In genomic region chr8:70758616-70759561, GRCm38 (mm10) we compare ENCODE assay signal across 9 mouse cellular contexts. TPM values are rescaled to one million over a fixed set of nuclear protein-coding genes. Genes with fewer than 3 reads are reported as not detected.
DNase-seq lines count a peak whose midpoint lies in the region; ATAC-seq and TF ChIP-seq lines count a peak whose summit lies in the region.
"Had no signal": no experiment of that assay in that cellular context is flagged by ENCODE, and none has a peak within 500 bp of the region (broad histone marks: within the 10 kb centered on the region; RNA-seq: fewer than 3 reads in every experiment).

No protein-coding gene starts in this region.

- H3K4me3 ChIP-seq in midbrain, embryonic 10.5 days = peak overlapping the region; percentile 80; the same call in 1 of the 2 replicates
- H3K4me3 ChIP-seq in midbrain, embryonic 16.5 days (ENCODE audit: low read depth, low read length) = no peak overlapping the region
- H3K4me3 ChIP-seq in kidney, embryonic 15.5 days (replicated peaks) = no peak overlapping the region
- H3K4me3 ChIP-seq in midbrain, postnatal 0 days (ENCODE audit: low read depth, low read length) = no peak overlapping the region

- DNase-seq in midbrain, embryonic 10.5 days (ENCODE audit: low spot score) = no peak
- peak; percentile 79 for DNase-seq in adrenal gland, adult 8-10 months
- peak; percentile 76 to 78 for DNase-seq in cerebellum, postnatal 14 days
- peak; percentile 73 for DNase-seq in midbrain, postnatal 0 days (ENCODE audit: low spot score)
- DNase-seq in B cell, adult 2 months = no peak

- ATAC-seq in midbrain, embryonic 16.5 days = no peak
- ATAC-seq in kidney, embryonic 15.5 days (replicated peaks; ENCODE audit: low FRiP score) = no peak
- no peak for ATAC-seq in midbrain, postnatal 0 days (ENCODE audit: low FRiP score)

- H3K36me3 ChIP-seq in midbrain, embryonic 10.5 days = peaks cover 24% of the 10 kb centered on the region
- peaks cover 18% of the 10 kb centered on the region for H3K36me3 ChIP-seq in midbrain, embryonic 16.5 days (ENCODE audit: control insufficient read depth, insufficient read depth, low read length)
- H3K36me3 ChIP-seq in kidney, embryonic 15.5 days = peaks cover 44% of the 10 kb centered on the region
- H3K36me3 ChIP-seq in midbrain, postnatal 0 days (ENCODE audit: insufficient read depth, low read length) = peaks cover 25% of the 10 kb centered on the region

- no peak overlapping the region for H3K27ac ChIP-seq in midbrain, embryonic 10.5 days (replicated peaks)
- no peak overlapping the region for H3K27ac ChIP-seq in midbrain, embryonic 16.5 days (ENCODE audit: low read length)
- peak overlapping the region; percentile 45; the same call in 1 of the 2 replicates for H3K27ac ChIP-seq in kidney, embryonic 15.5 days
- H3K27ac ChIP-seq in midbrain, postnatal 0 days (ENCODE audit: low read depth, low read length) = no peak overlapping the region

- no peak overlapping the region for H3K9ac ChIP-seq in midbrain, embryonic 16.5 days (ENCODE audit: low read depth, low read length)
- 0 out of 2 replicates have a peak overlapping the region, but pooled peaks have one; percentile 14 for H3K9ac ChIP-seq in kidney, embryonic 15.5 days
- no peak overlapping the region for H3K9ac ChIP-seq in midbrain, postnatal 0 days (replicated peaks; ENCODE audit: low read length, poor library complexity, severe bottlenecking)

- H3K9me3 ChIP-seq in midbrain, embryonic 10.5 days (replicated peaks) = no peaks in the 10 kb centered on the region
- H3K9me3 ChIP-seq in midbrain, embryonic 16.5 days (replicated peaks; ENCODE audit: control insufficient read depth, low read length, poor library complexity, severe bottlenecking) = no peaks in the 10 kb centered on the region
- no peaks in the 10 kb centered on the region for H3K9me3 ChIP-seq in kidney, embryonic 15.5 days (replicated peaks)
- H3K9me3 ChIP-seq in midbrain, postnatal 0 days (ENCODE audit: low read length) = no peaks in the 10 kb centered on the region

- peaks cover 24% of the 10 kb centered on the region for H3K27me3 ChIP-seq in midbrain, embryonic 10.5 days (ENCODE audit: low read depth, poor library complexity, severe bottlenecking)
- H3K27me3 ChIP-seq in midbrain, embryonic 16.5 days (ENCODE audit: control insufficient read depth, insufficient read depth, low read depth, low read length) = no peaks in the 10 kb centered on the region
- H3K27me3 ChIP-seq in kidney, embryonic 15.5 days = no peaks in the 10 kb centered on the region
- no peaks in the 10 kb centered on the region for H3K27me3 ChIP-seq in midbrain, postnatal 0 days (ENCODE audit: insufficient read depth, low read length)

- 74% methylated on average over 19 of the region's 19 CpGs for WGBS in midbrain, embryonic 10.5 days
- 68% methylated on average over 19 of the region's 19 CpGs for whole genome bisulfite sequencing in midbrain, embryonic 16.5 days
- WGBS in kidney, embryonic 15.5 days = 61% methylated on average over 19 of the region's 19 CpGs
- 66% methylated on average over 19 of the region's 19 CpGs for WGBS in midbrain, postnatal 0 days

- peaks cover 59% of the 10 kb centered on the region for H3K4me1 ChIP-seq in midbrain, embryonic 10.5 days
- H3K4me1 ChIP-seq in midbrain, embryonic 16.5 days (ENCODE audit: control insufficient read depth, insufficient read depth, low read length) = peaks cover 26% of the 10 kb centered on the region
- H3K4me1 ChIP-seq in kidney, embryonic 15.5 days = peaks cover 62% of the 10 kb centered on the region
- peaks cover 10% of the 10 kb centered on the region; the same call in 1 of the 2 replicates for H3K4me1 ChIP-seq in midbrain, postnatal 0 days (ENCODE audit: insufficient read depth, low read length)

- H3K4me2 ChIP-seq in midbrain, embryonic 16.5 days (ENCODE audit: low read length) = no peak overlapping the region
- H3K4me2 ChIP-seq in kidney, embryonic 15.5 days = peak overlapping the region; percentile 98; the same call in 1 of the 2 replicates
- H3K4me2 ChIP-seq in midbrain, postnatal 0 days (ENCODE audit: low read depth, low read length, poor library complexity, severe bottlenecking) = no peak overlapping the region

- no peak for TF ChIP-seq CTCF in midbrain, postnatal 0 days (IDR thresholded peaks at IDR 0.05)

RNA-seq across cellular contexts. Expression of gene Mpv17l2, which starts 1.9 kb away (rescaled TPM):
- polyA plus RNA-seq in midbrain, embryonic 10.5 days (2016; fragmentation: Nextera tagmentation; extraction: Ambion mirVana) = 31.7 and 34.6 TPM in 2 replicates
- polyA plus RNA-seq in midbrain, embryonic 16.5 days (2015; fragmentation: Nextera tagmentation; extraction: Ambion mirVana) = 34.8 and 35.7 TPM in 2 replicates
- 100 to 1,000 TPM; 106 to 166 (median 126) TPM for total RNA-seq in adrenal gland, adult 8-10 months (2022)
- 46.1 and 48.1 TPM in 2 replicates for polyA plus RNA-seq in kidney, embryonic 15.5 days (2015; fragmentation: Nextera tagmentation; extraction: Ambion mirVana)
- 27.8 and 29.2 TPM in 2 replicates for total RNA-seq in midbrain, postnatal 0 days (2014; rRNA removed)
- 43.7 and 45.8 TPM in 2 replicates for polyA plus RNA-seq in midbrain, postnatal 0 days (2015; fragmentation: Nextera tagmentation; extraction: Ambion mirVana)

RNA-seq across cellular contexts. Expression of gene Rab3a, which starts 4.4 kb away (rescaled TPM):
- polyA plus RNA-seq in midbrain, embryonic 10.5 days (2016; fragmentation: Nextera tagmentation; extraction: Ambion mirVana) = 17.2 and 40.7 TPM in 2 replicates
- 477 and 573 TPM in 2 replicates for polyA plus RNA-seq in midbrain, embryonic 16.5 days (2015; fragmentation: Nextera tagmentation; extraction: Ambion mirVana)
- total RNA-seq in adrenal gland, adult 8-10 months (2022) = 10 to 100 TPM; 59.6 to 90.1 (median 74.4) TPM
- polyA plus RNA-seq in kidney, embryonic 15.5 days (2015; fragmentation: Nextera tagmentation; extraction: Ambion mirVana) = 15.5 and 18.6 TPM in 2 replicates
- 649 and 670 TPM in 2 replicates for total RNA-seq in midbrain, postnatal 0 days (2014; rRNA removed)
- 726 and 813 TPM in 2 replicates for polyA plus RNA-seq in midbrain, postnatal 0 days (2015; fragmentation: Nextera tagmentation; extraction: Ambion mirVana)

RNA-seq across cellular contexts. Expression of gene Pik3r2, which starts 17.6 kb away (rescaled TPM):
- 66.2 and 66.6 TPM in 2 replicates for polyA plus RNA-seq in midbrain, embryonic 10.5 days (2016; fragmentation: Nextera tagmentation; extraction: Ambion mirVana)
- 107 and 112 TPM in 2 replicates for polyA plus RNA-seq in midbrain, embryonic 16.5 days (2015; fragmentation: Nextera tagmentation; extraction: Ambion mirVana)
- total RNA-seq in adrenal gland, adult 8-10 months (2022) = 10 to 100 TPM; 44.0 to 73.8 (median 57.9) TPM
- 58.0 and 66.9 TPM in 2 replicates for polyA plus RNA-seq in kidney, embryonic 15.5 days (2015; fragmentation: Nextera tagmentation; extraction: Ambion mirVana)
- total RNA-seq in midbrain, postnatal 0 days (2014; rRNA removed) = 141 and 159 TPM in 2 replicates
- 102 and 113 TPM in 2 replicates for polyA plus RNA-seq in midbrain, postnatal 0 days (2015; fragmentation: Nextera tagmentation; extraction: Ambion mirVana)

RNA-seq across cellular contexts. Expression of gene Pde4c, which starts 35.4 kb away (rescaled TPM):
- 0.72 and 0.78 TPM in 2 replicates for polyA plus RNA-seq in midbrain, embryonic 10.5 days (2016; fragmentation: Nextera tagmentation; extraction: Ambion mirVana)
- polyA plus RNA-seq in midbrain, embryonic 16.5 days (2015; fragmentation: Nextera tagmentation; extraction: Ambion mirVana) = 0.11 and 0.23 TPM in 2 replicates
- total RNA-seq in adrenal gland, adult 8-10 months (2022) = under 1 TPM; 0.26 to 0.86 (median 0.30) TPM
- polyA plus RNA-seq in kidney, embryonic 15.5 days (2015; fragmentation: Nextera tagmentation; extraction: Ambion mirVana) = 7.6 and 9.4 TPM in 2 replicates
- total RNA-seq in midbrain, postnatal 0 days (2014; rRNA removed) = 0.77 and 1.5 TPM in 2 replicates
- 0.21 and 0.39 TPM in 2 replicates for polyA plus RNA-seq in midbrain, postnatal 0 days (2015; fragmentation: Nextera tagmentation; extraction: Ambion mirVana)

RNA-seq across cellular contexts. Expression of gene Gm3336, which starts 40.5 kb away (rescaled TPM):
- polyA plus RNA-seq in midbrain, embryonic 10.5 days (2016; fragmentation: Nextera tagmentation; extraction: Ambion mirVana) = not detected in 2 replicates
- polyA plus RNA-seq in midbrain, embryonic 16.5 days (2015; fragmentation: Nextera tagmentation; extraction: Ambion mirVana) = not detected in 2 replicates
- total RNA-seq in adrenal gland, adult 8-10 months (2022) = not detected
- 0.55 and 0.83 TPM in 2 replicates for polyA plus RNA-seq in kidney, embryonic 15.5 days (2015; fragmentation: Nextera tagmentation; extraction: Ambion mirVana)
- total RNA-seq in midbrain, postnatal 0 days (2014; rRNA removed) = not detected in 2 replicates
- polyA plus RNA-seq in midbrain, postnatal 0 days (2015; fragmentation: Nextera tagmentation; extraction: Ambion mirVana) = not detected in 2 replicates
- total RNA-seq: left cerebral cortex, postnatal 14 days had no signal
- polyA plus RNA-seq: embryonic facial prominence, embryonic 11.5 days had no signal

Comparison
In these comparisons a context has a peak if more than half of its experiments do, and no peak if none do; other contexts are left out.
1. DNase-seq: peak in adrenal gland, adult 8-10 months (single experiment), cerebellum, postnatal 14 days (2 of 2) and midbrain, postnatal 0 days (single experiment); none in midbrain, embryonic 10.5 days (single experiment) and B cell, adult 2 months (0 of 2).
2. RNA of gene Rab3a, which starts 4.4 kb away (polyA plus RNA-seq): 726 to 813 TPM in midbrain, postnatal 0 days and 477 to 573 TPM in midbrain, embryonic 16.5 days; 15.5 to 18.6 TPM in kidney, embryonic 15.5 days and 17.2 to 40.7 TPM in midbrain, embryonic 10.5 days; every median in the first group is over 10 times any median in the second.